Mouse (Mus musculus) skeletal muscle tissue, adult 2 months (tissue): ENCODE data around the gene Gm10837.
"Not testable (repeated sequence)": the region's sequence is repeated elsewhere in the genome, so short reads cannot be mapped to it uniquely, and the experiment has no call there.

Source experiments
- DNase-seq: peaks from one replicate; pipeline ENCODE4 v3.0.0-alpha.2; 2012; ENCODE audit warnings: low read depth, low spot score

Gm10837 gene

DNA sequence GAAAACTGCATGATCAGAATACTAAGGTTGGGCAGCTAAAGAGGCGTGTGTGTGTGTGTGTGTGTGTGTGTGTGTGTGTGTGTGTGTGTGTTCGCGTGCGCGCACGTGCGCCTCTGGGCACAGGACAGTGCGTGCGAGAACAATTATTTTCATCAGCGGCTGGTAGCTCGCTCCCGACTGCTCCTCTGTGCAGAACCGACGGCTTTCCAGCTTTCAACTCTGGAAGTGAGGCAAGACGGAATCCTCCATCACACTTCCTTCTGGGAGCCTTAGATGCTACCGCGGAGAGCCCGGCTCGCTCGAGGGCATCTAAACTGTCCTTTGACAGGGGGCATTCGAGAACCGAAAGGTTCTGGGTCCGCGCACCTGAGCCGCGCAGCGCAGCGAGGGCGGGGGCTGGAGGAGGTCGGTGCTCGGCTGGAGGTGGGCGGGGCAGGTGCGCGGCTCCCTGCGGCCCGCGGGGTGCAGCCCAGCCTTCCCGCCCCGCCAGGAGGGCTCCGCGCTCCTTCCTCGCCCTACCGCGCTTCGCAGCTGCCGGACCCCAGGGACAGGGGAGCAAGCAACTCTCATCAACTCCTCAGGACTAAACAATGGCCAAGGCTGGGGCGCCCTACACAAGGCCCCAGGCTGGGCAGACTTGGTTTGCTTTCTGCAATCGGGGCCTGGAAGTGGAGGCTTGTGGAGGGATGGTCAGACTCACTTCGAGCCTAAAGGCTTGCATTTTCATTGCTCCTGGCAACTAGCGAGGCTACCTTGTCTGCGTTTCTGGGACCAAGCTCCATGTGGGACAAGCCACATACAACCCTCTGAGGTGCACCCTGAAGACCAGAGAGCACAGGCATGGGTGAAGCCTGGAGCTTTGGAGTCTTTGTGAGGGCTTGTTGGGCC, at the start of gene Gm10837:
Gm10837 (plus strand) TSS at position 146 of the 888 bp plus-strand sequence.
- DNase-seq = no peak

GRCm38 (mm10) chr14:122449601-122450495, 40.5 kb upstream of the Gm10837 start:
- DNase-seq = no peak

DNA sequence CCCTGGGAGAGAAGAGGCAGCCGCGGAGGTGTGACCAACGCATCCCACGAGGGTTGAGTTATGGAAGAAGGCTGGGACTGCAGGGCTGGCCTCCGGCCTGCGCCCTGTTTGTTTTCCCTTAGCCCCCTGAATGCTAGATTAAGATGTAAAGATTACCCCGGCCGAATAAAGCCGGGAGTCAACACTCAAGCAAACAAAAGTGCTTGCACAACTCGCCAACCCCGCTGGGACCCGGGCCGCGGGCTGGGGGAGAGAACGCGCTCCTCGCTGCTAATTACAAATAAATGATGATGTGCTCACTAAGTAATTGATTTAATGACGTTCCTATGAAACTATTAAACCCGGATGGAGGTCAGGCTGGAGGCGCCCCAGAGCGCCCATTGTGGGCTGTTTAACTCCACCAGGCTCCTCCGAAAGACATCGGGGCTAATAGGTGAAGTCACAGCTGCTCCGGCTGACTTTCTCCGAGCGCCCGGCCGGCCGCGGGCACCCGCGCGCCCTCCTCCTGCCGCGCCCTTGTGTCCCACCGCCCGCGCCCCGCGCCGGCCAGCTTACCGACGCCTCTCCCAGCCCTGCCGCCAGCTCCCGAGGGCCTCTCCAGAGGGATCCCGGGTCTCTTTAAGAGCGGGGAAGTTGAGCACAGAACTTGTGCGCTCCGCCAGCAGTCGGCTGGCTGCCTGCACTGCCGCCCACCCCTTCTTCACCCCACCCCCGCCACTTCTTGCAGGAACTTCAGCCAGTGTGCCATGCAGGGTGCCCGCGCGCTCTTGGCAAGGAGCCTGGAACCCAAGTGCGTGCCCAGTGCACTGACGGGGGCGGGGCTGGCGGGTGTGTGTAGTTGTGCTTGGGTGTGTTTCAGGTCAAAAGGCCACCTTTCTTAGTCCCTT, 39.6 kb upstream of the Gm10837 start, which contains the start of gene Gm5089:
Gm5089 (minus strand) TSS at position 620 of the 887 bp plus-strand sequence.
- no peak for DNase-seq

- DNase-seq = no peak
Measured at GRCm38 (mm10) chr14:122451551-122452145, 38.7 kb upstream of the Gm10837 start.

GRCm38 (mm10) chr14:122452701-122453387, 37.5 kb upstream of the Gm10837 start:
- no peak for DNase-seq

DNA sequence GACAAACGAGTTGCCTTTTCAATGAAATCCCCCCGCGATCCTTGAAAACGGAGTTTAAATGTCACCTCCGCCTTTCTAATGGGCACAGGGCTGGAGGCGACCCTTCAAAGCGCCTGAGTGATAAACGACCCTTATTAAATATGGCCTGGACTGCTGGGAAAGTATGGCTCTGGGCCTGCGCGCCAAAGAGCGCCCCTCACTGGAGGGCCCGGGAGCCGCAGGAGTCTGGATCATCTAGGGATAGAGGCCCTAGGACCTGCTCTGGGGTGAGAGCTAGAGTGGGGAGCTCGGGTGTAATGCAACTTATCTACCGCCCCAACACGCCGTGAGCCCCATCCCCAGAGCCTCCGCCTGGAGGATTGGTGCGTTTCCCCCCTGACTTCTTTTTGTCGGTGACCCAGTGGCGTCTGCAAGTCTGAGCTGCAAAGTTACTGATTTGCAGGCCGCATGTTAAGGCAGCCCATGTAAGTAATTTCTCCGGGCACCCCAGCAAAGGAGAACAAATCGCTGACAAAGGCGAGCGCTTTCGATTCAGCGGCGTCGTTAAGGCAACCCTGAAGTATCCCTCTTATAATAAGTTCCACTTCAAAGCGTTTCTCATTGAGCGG, 36.9 kb upstream of the Gm10837 start:
- DNase-seq = no peak

DNA sequence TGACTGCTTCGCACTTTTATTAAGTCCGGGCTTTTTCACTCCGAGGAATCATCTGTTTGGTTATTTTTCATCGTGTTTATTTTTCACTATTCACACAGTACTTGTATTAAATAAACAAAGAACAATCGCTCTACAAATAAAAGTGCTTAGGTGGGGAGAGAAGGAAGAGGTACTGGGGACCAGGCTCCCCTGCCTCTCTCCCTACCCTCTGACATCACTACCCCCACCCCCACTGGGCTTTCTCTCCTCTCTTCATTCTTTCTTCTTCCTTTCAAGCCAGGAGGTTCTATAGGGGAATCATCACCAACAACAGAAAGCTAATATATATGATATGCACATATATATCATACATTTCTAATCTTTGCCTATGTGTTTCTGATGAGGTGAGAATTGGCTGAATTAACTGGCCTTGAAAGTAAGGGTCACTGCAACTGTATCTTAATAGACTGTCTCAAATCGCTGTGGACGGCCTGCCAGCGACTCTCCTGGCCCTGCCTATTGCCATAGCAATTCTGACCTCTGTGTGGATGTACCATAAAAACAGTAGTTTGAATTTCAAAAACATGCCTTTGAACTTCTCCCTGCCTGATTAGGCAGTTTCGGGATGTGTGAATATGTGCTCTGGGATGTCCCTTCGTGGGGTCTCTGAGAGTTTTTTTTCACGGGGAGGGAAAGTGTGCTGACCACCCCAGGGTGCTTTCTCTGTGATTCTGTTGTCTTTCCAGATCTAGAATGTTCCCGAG, 36.2 kb upstream of the Gm10837 start:
- no peak for DNase-seq

DNA sequence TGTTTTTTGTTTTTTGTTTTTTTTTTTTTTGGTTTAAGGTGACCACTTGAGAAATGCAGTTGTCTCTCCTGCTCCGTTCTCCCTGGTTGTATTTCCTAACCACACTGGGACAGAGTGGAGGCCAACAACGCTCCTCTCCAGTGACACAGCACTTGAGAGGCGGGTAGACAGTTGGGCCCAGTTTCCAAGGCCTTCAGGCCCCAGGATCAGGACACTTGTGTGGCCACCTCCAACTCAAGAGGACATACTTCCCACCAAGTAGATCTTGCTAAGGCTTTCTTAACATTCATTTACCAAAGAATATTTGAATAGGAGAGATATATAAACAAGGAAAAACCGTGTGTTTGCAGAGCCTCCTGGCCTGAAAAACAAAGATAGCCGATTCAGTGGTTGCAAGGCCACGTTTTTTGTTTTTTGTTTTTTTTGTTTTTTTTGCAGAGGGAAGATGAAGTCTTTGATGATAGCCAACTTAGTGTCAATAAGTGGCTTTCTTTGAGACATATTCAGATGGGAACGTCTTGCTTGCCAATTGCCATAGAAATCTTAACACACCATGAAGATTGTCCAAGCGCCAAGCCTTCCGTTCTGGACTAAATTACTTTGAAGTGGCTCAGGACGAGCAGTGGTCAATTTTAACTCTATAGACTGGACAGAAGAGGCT, 35.4 kb upstream of the Gm10837 start:
- no peak for DNase-seq

DNA sequence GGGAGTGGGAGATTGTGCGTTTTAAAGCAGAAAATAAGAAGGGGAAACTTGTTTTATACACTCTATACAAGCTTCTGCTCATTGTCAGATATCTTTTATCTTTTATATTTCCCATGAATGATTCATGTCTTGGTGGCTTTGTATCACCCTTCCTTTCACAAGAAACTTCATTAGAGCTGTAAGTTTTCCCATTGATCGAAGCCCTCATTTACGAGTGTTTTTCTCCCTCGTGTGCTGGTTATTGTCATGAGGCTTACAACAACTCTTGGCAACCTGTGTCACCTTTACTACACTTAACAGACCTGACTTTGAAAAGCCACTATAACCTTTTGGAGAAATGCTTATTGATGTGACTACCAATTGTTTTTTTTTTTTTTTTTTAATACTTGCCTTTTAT, 34.8 kb upstream of the Gm10837 start:
- no peak for DNase-seq

- not testable (repeated sequence) for DNase-seq
Measured at GRCm38 (mm10) chr14:122459332-122459731, 31.1 kb upstream of the Gm10837 start.

DNA sequence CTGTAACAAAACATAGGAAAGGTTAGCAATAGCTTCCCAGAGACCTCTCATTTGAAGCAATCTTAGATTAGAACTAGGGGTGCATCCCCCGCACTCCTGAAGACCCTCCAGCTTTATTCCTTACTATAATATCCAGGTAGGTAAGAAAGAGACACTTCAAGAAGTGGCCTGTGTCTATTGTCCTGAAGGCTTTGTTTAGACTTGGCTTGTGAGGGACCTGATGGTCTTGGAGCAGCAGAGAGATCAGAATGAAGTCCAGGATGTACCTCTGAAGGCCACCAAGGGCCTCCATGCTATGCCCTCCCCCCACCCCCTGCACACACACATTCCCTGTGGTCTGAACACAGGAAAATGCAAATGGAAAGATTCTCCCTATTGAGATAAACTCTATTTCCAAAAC, 30.6 kb upstream of the Gm10837 start:
- no peak for DNase-seq

DNA sequence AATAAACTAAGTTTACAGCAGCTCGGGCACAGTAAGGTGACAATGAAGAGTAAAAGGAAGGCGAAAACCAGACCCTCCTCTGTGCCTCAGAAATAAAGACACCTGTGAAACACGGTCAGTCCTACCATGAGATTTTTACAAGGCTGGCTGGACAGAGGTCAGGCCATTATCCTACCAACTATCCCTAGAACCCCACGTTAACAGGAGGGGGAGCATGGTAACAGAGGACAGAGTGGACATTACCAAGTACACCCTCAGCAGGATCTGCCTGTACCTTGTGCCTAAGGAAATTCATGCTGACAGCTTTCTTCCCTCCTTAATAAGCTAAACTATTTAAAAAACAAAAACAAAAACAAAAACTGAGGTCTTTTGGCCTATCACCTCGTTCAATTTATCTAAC, 30.2 kb upstream of the Gm10837 start:
- DNase-seq = no peak

- no peak for DNase-seq
Measured at GRCm38 (mm10) chr14:122461500-122461899, 28.9 kb upstream of the Gm10837 start.

DNA sequence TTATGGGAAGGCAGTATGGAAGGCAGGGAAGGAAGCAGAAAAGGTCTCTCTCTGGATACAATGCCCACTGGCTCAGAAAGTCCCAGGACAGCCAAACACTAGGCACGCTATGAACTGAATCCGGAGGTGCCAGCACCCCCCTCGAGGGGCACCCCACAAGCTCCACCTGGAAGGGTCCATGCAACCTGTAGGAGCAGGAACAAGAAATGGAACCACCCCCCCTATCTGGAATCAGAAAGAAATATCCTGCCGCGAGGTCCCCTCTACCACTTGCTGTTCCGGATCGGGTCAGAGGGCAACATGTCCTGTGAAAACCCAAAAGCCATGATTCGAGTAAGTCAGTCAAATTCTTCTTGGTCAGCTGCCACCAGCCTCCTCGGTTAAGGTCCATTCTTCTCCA, 28.4 kb upstream of the Gm10837 start:
- DNase-seq = no peak

DNA sequence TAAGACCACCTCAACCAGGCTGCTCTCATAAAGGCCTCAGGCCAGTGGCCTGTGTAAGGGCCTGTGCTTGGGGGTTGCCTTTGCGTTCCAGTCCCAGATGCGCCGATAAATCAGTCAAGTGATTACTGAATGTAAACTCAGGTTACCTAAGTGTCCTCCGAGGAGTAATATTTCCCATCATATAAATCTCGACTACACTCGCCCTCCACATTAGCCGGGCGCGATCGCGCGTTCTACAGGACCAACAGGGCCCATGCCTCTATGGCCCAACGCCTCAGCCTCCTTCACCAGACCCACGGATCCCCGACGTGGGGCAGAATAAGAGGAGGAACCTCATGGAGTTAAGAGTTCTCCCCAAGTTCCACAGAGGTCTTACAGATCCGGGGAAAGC, 27.7 kb upstream of the Gm10837 start:
- DNase-seq = no peak

DNA sequence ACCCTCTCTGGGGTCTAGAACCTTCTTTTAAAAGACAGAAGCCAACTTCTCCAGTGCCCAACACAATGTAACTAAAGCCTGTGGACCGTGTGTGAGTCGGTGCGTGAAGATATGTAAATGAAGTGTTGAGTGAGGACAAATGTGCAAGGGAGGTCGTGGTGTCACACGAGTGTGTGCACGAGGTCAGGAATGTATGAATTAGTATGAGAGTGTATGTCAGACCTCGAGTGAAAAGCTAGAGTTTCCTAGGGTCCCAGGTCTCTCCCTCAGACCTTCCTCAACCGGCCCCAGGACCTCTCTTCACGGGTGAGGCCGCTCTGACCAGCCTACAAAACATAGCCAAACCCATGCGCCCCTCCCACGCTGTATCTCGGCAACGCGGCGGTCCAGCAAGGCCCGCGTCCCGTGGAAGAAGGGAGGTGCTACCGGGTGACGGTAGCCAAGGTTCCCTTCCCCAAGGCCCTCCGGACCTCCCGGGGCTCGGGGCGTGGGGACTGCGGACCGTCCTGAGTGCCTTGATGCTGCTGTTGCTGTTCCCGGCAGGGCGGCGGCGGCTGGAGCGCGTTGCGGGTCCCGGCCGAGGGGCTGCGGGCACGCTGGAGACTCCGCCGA, 27.2 kb upstream of the Gm10837 start:
- no peak for DNase-seq

GRCm38 (mm10) chr14:122463734-122464341, 26.5 kb upstream of the Gm10837 start:
- DNase-seq = peak; percentile 18

GRCm38 (mm10) chr14:122464351-122464762, 26.0 kb upstream of the Gm10837 start:
- no peak for DNase-seq
